Mouse (Mus musculus) liver, embryonic 12.5 days (tissue): ENCODE results near the gene Tnik. TPM values are rescaled to one million over a fixed set of nuclear protein-coding genes. Genes with fewer than 3 reads are reported as not detected.

ENCODE experiments used
- ATAC-seq: fragments of 200-750 bp; cut with Nextera tagmentation; 2 replicates; pipeline ENCODE4 v1.8.0; 2017; ENCODE audit warnings: moderate number of reproducible peaks, mild to moderate bottlenecking, moderate library complexity
- H3K27ac ChIP-seq: fragments of 300-500 bp; sonication (generic); 2 replicates; pipeline ENCODE4 v1.5.1; 2016; ENCODE audit warnings: mild to moderate bottlenecking
- H3K27me3 ChIP-seq: fragments of 300-500 bp; sonication (generic); replicated peaks from 2 replicates; pipeline ENCODE4 v1.6.1; 2016; ENCODE audit warnings: mild to moderate bottlenecking, moderate library complexity
- H3K36me3 ChIP-seq: fragments of 300-500 bp; sonication (generic); 2 replicates; pipeline ENCODE4 v1.6.1; 2016; ENCODE audit warnings: mild to moderate bottlenecking, moderate library complexity
- H3K4me1 ChIP-seq: fragments of 300-500 bp; sonication (generic); 2 replicates; pipeline ENCODE4 v1.6.1; 2016
- H3K4me2 ChIP-seq: fragments of 300-500 bp; sonication (generic); 2 replicates; pipeline ENCODE4 v1.6.1; 2016; ENCODE audit warnings: mild to moderate bottlenecking, moderate library complexity
- H3K4me3 ChIP-seq: fragments of 300-500 bp; sonication (generic); 2 replicates; pipeline ENCODE4 v1.5.1; 2016; ENCODE audit warnings: mild to moderate bottlenecking, moderate library complexity
- H3K9ac ChIP-seq: fragments of 300-500 bp; sonication (generic); 2 replicates; pipeline ENCODE4 v1.6.1; 2016; ENCODE audit warnings: mild to moderate bottlenecking, moderate library complexity
- H3K9me3 ChIP-seq: fragments of 300-500 bp; sonication (generic); replicated peaks from 2 replicates; pipeline ENCODE4 v1.6.1; 2016; ENCODE audit warnings: mild to moderate bottlenecking, moderate library complexity
- WGBS: fragments of 180-500 bp; shearing (Covaris S2); methylation state at CpG from one replicate; pipeline ENCODE4 v1.1.7; 2016; ENCODE audit not compliant: insufficient replicate concordance; 5-methylcytosine and 5-hydroxymethylcytosine counted together
- polyA plus RNA-seq: library from polyadenylated mRNA; unstranded; fragments of >200 nt; fragmentation: Nextera tagmentation; extraction: Ambion mirVana; gene quantifications from 2 replicates; pipeline ENCODE4 v1.2.1, GENCODE M21; 2016

The Tnik gene
- polyA plus RNA-seq, 1 experiment from 2014 or later = 5.2 TPM

GRCm38 (mm10) chr3:28420194-28420593 is 157.2 kb downstream of the Tnik start:
- Histone ChIP-seq H3K9ac (no peak overlapping the region), H3K4me2 (no peak overlapping the region), H3K9me3 (no peaks in the 10 kb centered on the region), H3K36me3 (no peaks in the 10 kb centered on the region), H3K27me3 (no peaks in the 10 kb centered on the region), H3K4me1 (no peaks in the 10 kb centered on the region), H3K4me3 (no peak overlapping the region), H3K27ac (no peak overlapping the region)
- ATAC-seq = no peak
- WGBS = 77% methylated on average over 6 of the region's 6 CpGs

GRCm38 (mm10) chr3:28420698-28421097 is 157.7 kb downstream of the Tnik start:
- H3K4me1 ChIP-seq = no peaks in the 10 kb centered on the region
- no peaks in the 10 kb centered on the region for H3K27me3 ChIP-seq
- H3K9me3 ChIP-seq = no peaks in the 10 kb centered on the region
- H3K36me3 ChIP-seq = no peaks in the 10 kb centered on the region
- no peak for ATAC-seq
- H3K9ac ChIP-seq = no peak overlapping the region
- H3K27ac ChIP-seq = no peak overlapping the region
- no peak overlapping the region for H3K4me3 ChIP-seq
- WGBS = 52% methylated on average over 3 of the region's 3 CpGs
- no peak overlapping the region for H3K4me2 ChIP-seq

DNA sequence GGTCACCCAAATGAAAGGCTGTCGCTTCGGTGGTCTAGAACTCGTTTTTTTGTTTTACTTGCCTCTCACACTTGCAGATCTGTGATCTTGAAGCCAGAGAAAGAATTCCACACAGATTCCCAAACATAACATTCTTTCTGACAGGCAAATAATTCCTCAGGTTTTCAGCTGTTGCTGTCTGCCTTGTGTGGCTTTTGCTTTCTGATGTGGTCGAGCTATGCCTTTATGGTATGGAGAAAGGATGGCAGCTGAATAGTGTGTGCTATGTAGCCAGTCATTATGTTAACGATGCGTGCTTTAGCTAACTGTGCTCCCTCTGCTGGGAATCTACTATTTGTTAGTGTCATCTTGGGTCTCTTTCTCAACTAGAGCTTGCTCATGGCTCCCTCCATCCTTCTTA is 158.8 kb downstream of the Tnik start:
- WGBS = 73% methylated on average over 6 of the region's 6 CpGs

DNA sequence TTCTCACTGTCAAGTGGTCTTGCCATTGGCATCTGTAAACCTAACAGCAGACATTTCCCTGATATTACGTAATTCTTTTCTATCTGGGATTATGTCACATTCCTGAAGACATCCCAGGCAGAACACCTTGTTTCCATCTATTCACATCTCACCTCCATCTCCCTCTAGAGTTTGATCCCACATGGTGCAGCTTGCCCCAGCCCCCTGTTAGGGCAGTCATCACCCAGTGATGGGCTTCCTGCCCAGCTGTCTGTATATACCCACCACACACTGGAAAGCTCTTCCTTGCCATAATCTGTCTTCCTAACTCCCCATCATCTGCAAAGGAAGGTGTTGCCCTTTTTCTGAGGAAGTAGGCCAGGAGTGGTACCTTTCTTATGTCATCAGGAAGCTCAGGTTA is 159.2 kb downstream of the Tnik start:
- no peaks in the 10 kb centered on the region for H3K27me3 ChIP-seq
- H3K4me3 ChIP-seq = no peak overlapping the region
- H3K27ac ChIP-seq = no peak overlapping the region
- H3K4me2 ChIP-seq = no peak overlapping the region
- no peaks in the 10 kb centered on the region for H3K4me1 ChIP-seq
- H3K9ac ChIP-seq = no peak overlapping the region
- 75% methylated on average over 1 of the region's 1 CpGs for WGBS
- no peaks in the 10 kb centered on the region for H3K9me3 ChIP-seq
- H3K36me3 ChIP-seq = no peaks in the 10 kb centered on the region
- ATAC-seq = no peak

More for the DNA sequence above, 158.8 kb downstream of the Tnik start:
- no peak for ATAC-seq
- H3K9me3 ChIP-seq = no peaks in the 10 kb centered on the region
- no peaks in the 10 kb centered on the region for H3K36me3 ChIP-seq
- no peak overlapping the region for H3K4me3 ChIP-seq
- no peak overlapping the region for H3K4me2 ChIP-seq
- no peaks in the 10 kb centered on the region for H3K4me1 ChIP-seq
- no peak overlapping the region for H3K9ac ChIP-seq
- no peak overlapping the region for H3K27ac ChIP-seq
- H3K27me3 ChIP-seq = no peaks in the 10 kb centered on the region

DNA sequence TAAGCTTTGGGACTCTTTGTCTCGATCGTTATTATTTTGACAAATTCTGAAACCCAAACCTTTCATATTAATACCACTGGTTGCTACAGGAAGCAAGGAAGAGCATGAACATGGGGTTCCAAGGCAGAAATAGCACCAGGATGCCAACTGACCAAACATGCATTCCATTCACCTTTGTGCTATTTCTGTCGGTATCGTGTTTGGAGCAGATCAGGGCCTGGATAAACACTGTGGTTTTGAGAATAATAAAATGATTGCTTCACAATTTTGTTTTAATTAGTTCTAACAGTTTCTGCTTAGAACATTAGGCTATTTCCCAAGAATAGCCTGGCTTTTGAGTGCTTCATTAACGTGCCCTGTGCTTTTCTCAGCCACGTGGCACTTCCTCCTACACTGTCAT is 162.9 kb downstream of the Tnik start:
- Histone ChIP-seq H3K4me2 (no peak overlapping the region), H3K9me3 (no peaks in the 10 kb centered on the region), H3K27ac (no peak overlapping the region), H3K4me3 (no peak overlapping the region), H3K27me3 (no peaks in the 10 kb centered on the region), H3K36me3 (no peaks in the 10 kb centered on the region), H3K4me1 (peaks cover 11% of the 10 kb centered on the region; the same call in 1 of the 2 replicates), H3K9ac (no peak overlapping the region)
- ATAC-seq = no peak
- WGBS = 76% methylated on average over 6 of the region's 6 CpGs

DNA sequence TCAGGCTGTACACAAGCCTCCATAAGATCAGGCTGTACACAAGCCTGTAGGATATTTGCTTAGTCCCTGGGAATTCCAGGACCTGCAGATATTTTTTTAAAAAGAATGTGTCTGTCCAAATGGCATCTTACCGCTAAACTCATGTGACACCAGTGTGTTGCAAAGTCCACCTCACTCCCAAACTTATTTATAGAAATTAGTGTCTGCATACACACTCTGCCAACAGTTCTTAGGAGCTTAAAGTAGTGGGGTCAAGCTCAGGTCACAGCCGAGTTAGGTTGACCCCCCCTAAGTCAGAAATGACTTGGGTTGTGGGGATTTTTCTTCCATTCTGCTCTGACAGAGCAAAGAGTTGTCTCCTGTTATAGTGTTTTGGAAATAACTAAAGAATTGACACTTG is 168.4 kb downstream of the Tnik start:
- no peaks in the 10 kb centered on the region for H3K36me3 ChIP-seq
- no peaks in the 10 kb centered on the region for H3K27me3 ChIP-seq
- peaks cover 11% of the 10 kb centered on the region; the same call in 1 of the 2 replicates for H3K4me1 ChIP-seq
- H3K27ac ChIP-seq = no peak overlapping the region
- H3K4me2 ChIP-seq = no peak overlapping the region
- no peak overlapping the region for H3K9ac ChIP-seq
- ATAC-seq = no peak
- WGBS = 86% methylated on average over 2 of the region's 2 CpGs
- no peak overlapping the region for H3K4me3 ChIP-seq
- no peaks in the 10 kb centered on the region for H3K9me3 ChIP-seq

DNA sequence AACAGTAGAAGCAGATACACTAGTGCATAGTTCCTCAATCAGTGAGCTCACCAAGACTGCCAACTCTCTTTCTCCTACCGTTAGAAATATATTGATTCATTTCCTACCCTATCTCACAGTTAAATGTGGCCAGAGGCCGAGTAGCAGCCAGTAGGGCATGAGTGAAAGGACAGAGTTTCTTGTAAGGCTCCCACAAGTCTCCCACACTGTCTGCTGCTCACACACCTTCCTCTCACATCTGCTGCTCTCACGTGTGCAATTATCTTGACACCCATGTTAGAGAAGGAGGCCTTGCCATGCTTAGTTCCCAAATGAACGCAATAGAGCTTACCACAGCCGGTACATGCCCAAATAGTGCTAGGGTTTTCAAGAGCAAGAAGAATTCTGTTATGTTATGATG is 169.3 kb downstream of the Tnik start:
- H3K27me3 ChIP-seq = no peaks in the 10 kb centered on the region
- no peak overlapping the region for H3K4me3 ChIP-seq
- ATAC-seq = no peak
- H3K4me1 ChIP-seq = peaks cover 11% of the 10 kb centered on the region; the same call in 1 of the 2 replicates
- no peak overlapping the region for H3K27ac ChIP-seq
- H3K36me3 ChIP-seq = no peaks in the 10 kb centered on the region
- no peak overlapping the region for H3K4me2 ChIP-seq
- WGBS = 67% methylated on average over 5 of the region's 5 CpGs
- no peaks in the 10 kb centered on the region for H3K9me3 ChIP-seq
- H3K9ac ChIP-seq = no peak overlapping the region

DNA sequence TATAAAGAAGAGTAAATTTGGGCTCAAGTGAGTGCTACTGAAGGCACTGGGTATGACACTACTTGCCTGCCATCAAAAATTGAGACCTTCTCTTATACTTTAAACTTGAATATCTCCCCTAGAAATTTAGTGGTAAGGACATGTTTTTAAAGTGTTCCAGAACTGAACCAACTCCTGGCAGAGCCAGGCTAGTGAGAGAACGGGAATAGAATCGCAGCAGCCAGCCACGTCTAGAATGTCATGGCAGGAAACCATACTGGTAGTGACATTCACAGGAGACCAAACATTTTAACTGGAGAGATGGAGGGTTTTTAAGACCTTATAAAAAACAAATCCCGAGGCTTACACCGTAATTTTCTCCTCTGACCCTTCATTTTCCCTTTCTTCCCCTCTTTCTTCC is 172.5 kb downstream of the Tnik start:
- no peak for ATAC-seq
- Histone ChIP-seq H3K4me2 (no peak overlapping the region), H3K4me1 (peaks cover 2% of the 10 kb centered on the region; the same call in 1 of the 2 replicates), H3K9ac (no peak overlapping the region), H3K27ac (no peak overlapping the region), H3K4me3 (no peak overlapping the region), H3K27me3 (no peaks in the 10 kb centered on the region), H3K36me3 (no peaks in the 10 kb centered on the region), H3K9me3 (no peaks in the 10 kb centered on the region)
- WGBS = 80% methylated on average over 5 of the region's 5 CpGs

- Histone ChIP-seq H3K4me3 (no peak overlapping the region), H3K9me3 (no peaks in the 10 kb centered on the region), H3K36me3 (no peaks in the 10 kb centered on the region), H3K27me3 (no peaks in the 10 kb centered on the region), H3K27ac (no peak overlapping the region), H3K4me1 (no peaks in the 10 kb centered on the region), H3K4me2 (no peak overlapping the region), H3K9ac (no peak overlapping the region)
- no peak for ATAC-seq
- 72% methylated on average over 5 of the region's 5 CpGs for WGBS
Observed at GRCm38 (mm10) chr3:28437429-28437828, 174.4 kb downstream of the Tnik start.

- H3K27me3 ChIP-seq = no peaks in the 10 kb centered on the region
- WGBS = 59% methylated on average over 4 of the region's 4 CpGs
- H3K36me3 ChIP-seq = no peaks in the 10 kb centered on the region
- no peak overlapping the region for H3K4me3 ChIP-seq
- no peaks in the 10 kb centered on the region for H3K4me1 ChIP-seq
- ATAC-seq = no peak
- no peak overlapping the region for H3K4me2 ChIP-seq
- H3K9ac ChIP-seq = no peak overlapping the region
- H3K9me3 ChIP-seq = no peaks in the 10 kb centered on the region
- no peak overlapping the region for H3K27ac ChIP-seq
Observed at GRCm38 (mm10) chr3:28441545-28441944, 178.5 kb downstream of the Tnik start.

DNA sequence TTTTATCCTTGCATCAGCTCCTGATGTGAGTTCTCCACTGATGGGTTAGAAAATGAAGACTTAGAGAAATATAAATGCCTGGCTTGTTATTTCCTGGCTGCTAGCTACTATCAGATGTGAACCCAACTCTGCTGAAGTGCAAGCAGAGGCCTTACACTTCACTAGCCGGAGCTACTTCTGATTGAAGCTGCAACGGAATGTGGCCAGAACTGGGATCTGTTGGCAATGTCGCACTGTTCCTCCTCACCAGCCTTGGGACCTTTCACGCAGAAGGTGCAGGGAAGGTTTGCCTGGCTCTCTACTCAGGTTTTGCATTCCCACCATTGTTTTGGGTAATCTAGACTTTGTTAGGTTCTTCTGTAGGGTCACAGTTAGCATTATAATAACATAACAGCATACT is 179.1 kb downstream of the Tnik start:
- no peak overlapping the region for H3K9ac ChIP-seq
- H3K4me3 ChIP-seq = no peak overlapping the region
- no peak overlapping the region for H3K27ac ChIP-seq
- H3K36me3 ChIP-seq = no peaks in the 10 kb centered on the region
- no peaks in the 10 kb centered on the region for H3K4me1 ChIP-seq
- H3K27me3 ChIP-seq = no peaks in the 10 kb centered on the region
- ATAC-seq = no peak
- H3K4me2 ChIP-seq = no peak overlapping the region
- 71% methylated on average over 4 of the region's 4 CpGs for WGBS
- 0 out of 2 replicates have a peak, but pooled peaks cover 2% of the 10 kb centered on the region for H3K9me3 ChIP-seq

- Histone ChIP-seq H3K9me3 (0 out of 2 replicates have a peak, but pooled peaks cover 2% of the 10 kb centered on the region), H3K9ac (no peak overlapping the region), H3K27ac (no peak overlapping the region), H3K36me3 (no peaks in the 10 kb centered on the region), H3K4me2 (no peak overlapping the region), H3K4me3 (no peak overlapping the region), H3K4me1 (no peaks in the 10 kb centered on the region), H3K27me3 (no peaks in the 10 kb centered on the region)
- WGBS = 45% methylated on average over 4 of the region's 4 CpGs
- no peak for ATAC-seq
Observed at GRCm38 (mm10) chr3:28447950-28448349, 184.9 kb downstream of the Tnik start.

DNA sequence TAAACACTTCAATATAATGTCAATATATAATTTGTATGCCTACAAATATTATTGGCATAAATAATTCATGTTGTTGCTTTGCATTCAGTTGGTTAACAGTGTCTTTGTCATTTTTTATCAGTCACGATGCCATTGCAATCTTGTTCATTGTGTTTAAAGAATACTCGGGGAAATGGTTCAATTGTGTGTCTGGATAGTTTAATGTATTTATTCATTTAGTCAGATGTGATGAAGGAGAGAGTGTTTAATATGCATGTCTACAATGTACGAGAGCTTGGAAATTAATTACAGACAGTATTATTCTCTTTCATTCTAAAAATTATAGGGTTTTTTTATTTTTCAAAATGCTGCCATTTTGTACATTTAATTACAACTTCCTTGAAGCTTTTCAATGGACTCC is 190.4 kb downstream of the Tnik start:
- Histone ChIP-seq H3K9ac (no peak overlapping the region), H3K9me3 (no peaks in the 10 kb centered on the region), H3K4me1 (no peaks in the 10 kb centered on the region), H3K27ac (no peak overlapping the region), H3K4me3 (no peak overlapping the region), H3K4me2 (no peak overlapping the region), H3K27me3 (no peaks in the 10 kb centered on the region), H3K36me3 (no peaks in the 10 kb centered on the region)
- WGBS = 73% methylated on average over 3 of the region's 3 CpGs
- ATAC-seq = no peak
